Mouse (Mus musculus) lung, postnatal 4 days (tissue): ENCODE measurements around the gene Hs2st1.
A peak's percentile ranks its signal among the peaks of the same experiment; 100 is the strongest.

Experiments
- DNase-seq, 2 experiments: peaks; one replicate each; pipeline ENCODE4 v3.0.0; 2021

The Hs2st1 gene

DNA sequence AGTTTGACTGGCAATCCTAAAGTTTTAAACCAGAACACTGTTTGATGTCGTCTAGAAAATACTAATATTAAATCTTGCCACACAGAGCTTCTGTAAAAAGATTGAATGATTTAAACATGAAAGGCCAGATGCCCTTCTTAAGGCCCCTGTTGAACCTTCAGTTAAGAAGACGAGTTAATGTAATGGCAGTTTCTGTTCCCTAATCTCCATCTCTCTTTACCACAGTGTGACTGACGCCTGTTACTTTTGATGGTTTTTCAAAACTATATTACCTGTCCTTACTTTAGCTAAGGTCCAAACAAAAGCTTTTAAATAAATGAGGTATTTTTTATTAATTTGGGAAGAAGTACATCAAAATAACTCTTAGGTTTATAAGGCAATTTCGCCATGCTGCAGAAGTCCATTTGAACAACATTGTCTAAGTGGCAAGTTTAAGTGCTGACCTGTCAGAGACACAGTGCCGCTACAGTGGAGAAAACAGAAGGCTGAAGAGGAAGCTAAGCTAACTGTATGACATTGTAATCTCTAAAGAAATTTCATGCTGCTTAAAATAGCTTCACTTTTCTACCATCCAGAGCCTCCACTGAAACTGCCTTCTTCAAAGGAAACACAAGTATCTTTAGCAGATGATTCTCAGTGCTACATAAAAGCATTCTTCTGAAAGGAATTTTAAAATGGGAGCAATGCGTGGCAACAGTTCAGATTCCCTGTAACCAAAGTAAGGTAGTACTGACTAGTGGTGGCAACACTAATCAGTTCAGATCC, 15.0 kb upstream of the Hs2st1 start:
- no peak for DNase-seq

GRCm38 (mm10) chr3:144583789-144584188, 13.8 kb upstream of the Hs2st1 start:
- no peak for DNase-seq

GRCm38 (mm10) chr3:144582306-144582705, 12.3 kb upstream of the Hs2st1 start:
- DNase-seq: no peak

GRCm38 (mm10) chr3:144581842-144582241, 11.9 kb upstream of the Hs2st1 start:
- no peak for DNase-seq

DNA sequence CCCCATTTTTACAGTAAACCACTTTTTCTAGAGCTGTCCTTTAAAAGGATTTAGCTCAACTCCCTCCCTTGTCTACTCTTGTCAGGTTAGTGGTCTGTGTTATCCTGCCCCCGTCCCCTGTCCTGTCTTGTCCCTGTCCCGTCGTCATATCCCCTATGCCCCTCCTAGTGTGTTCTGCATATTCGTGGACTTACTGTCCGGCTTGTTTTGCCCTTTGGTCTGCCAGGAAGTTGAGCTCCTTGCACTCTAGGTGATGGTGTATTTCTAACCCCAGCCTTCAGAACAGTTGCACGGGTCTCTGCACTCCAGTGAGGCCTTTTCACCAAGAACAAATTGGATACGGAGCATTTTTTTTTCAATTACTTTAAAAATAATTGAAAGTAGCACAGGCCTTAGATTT, 10.3 kb upstream of the Hs2st1 start:
- DNase-seq: no peak

- DNase-seq: no peak
These were observed 9.8 kb upstream of the Hs2st1 start for GRCm38 (mm10) chr3:144579796-144580195.

DNA sequence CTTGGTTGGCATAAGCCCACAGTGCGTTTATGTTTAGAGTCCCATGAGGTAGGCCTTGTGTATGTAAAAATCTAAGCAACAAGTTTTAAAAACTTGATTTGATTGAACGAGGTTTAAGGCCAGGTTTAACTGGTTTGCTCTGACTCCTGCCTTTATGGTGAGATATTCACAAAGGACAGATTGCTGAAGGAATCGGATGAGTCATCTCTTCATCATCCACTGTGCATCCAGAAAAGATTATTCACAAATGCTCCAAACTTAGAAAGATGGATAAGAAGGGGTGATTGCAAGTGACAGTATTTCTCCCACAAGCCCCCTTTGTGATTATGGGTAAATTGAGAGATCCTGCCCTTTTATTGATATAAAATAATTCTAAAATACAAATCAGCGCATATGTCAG, 8.9 kb upstream of the Hs2st1 start:
- no peak for DNase-seq

DNA sequence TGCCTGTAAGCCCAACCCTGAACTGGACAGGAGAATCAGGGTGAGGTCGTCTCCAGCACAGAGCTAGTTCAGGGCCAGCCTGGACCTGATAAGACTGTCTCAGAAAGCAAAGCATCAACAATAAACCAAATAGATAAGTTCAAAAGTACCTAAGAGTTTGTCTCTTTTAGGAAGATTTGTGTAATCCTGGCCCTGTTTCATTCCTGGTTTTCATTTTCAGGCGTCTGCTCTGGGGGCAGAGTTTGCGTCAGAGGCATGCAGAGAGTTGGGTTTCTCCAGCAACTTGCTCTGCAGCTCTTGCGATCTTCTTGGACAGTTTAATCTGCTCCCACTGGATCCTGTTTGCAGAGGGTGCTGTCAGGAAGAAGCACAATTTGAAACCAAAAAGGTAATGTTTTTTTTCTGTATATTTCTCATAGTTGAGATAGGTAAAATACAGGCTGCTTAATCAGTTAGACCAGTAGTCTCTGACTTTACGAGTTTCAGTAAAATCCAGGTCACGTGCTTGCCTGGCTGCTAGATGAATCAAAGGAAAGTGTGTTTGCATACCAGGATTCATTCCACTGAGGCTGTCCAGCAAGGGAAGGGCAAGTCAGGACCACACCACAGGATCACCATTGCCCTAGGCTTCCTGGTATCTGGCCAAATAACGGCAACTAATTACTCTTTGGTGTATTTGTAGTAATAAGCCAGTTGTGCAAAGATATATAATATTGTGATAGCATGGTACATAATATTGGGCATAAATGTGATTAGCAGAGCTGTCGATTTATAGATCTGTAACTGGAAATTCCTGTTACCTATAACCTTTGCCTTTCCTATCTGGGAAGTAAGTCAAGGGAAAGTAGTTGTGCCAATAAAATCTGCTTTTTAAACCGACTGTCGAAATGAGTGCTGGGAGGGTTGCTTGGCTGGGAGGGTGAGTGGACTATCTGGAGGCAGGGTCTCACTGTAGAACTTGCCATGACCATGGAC, 7.7 kb upstream of the Hs2st1 start:
- no peak for DNase-seq

DNA sequence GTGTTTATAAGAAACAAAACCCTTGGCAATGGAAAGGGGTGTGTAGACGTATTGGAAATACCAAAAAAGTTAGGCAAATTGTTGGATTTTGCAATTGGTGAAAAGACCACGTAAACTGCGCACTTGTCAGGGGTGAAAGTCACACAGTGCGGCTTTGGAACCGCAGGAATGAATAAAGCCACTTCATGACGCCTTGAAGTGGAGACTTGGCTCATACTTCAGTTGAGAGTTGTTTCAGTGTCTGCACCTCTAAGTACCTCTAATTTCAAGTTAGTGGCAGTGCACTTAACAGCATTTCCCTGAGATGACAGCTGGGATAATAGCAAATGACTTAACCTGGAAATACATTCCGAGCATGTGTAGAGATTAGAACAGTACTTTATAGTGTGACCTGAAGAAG, 4.3 kb upstream of the Hs2st1 start:
- DNase-seq: peak; percentile 43 to 58

DNA sequence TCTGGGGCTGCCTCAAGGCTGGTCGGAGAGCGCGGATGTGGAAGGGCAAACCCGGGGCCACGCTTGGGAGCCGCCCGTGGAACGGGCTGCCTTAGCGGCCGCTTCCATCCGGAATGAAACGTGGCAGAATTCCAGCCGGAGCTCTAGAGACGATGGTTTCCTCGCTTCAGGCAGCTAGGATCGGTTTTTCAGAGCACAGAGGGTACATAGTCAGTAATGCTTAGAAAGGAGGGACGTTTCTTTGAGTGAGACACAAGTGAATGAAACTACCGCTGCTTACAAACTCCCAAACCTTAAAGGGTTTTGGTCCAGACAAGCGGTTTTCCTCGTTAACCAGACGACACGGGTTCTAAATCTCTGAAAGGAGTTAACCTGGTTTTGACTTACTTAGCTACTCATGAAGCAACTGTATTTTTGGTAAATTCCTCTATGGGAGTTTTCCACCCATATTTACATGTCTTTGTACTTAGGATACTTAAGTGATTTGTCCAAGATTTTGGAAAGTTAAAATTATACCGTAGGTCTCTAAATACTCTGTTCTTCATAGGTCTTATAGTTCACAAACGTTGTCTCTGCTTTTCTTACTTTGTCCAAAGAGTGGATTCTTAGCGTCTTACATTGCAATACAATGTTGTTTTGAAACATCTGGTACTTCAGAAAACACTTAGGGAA, 971 bp upstream of the Hs2st1 start:
- DNase-seq: no peak

DNA sequence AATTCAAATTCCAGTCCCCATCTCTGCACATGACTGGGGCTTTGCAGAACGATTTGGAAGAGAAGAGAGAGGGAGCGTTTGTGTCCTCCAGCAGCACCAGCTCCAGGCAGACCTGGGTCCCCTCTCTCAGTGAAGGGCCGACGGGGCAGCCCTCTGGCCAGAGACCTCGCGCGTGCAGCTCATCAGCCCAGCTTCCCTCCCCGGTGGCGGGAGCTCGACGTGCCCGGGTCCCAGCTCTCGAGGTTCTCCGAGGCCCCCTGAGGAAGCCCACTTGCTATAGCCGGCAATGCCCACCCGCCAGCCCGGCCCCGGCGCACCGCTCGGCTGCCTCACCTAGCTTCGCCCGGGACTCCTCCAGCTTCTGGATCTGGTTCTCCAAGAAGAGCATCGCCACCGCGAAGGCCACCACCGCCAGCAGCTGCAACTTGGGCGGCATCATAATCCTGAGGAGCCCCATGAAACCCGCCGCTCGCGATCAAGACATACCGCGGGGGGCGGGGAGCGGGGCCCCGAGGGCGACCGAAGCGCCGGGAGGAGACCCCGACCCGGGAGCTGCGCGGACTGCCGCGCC, 495 bp downstream of the Hs2st1 start:
- DNase-seq: peak; percentile 55 to 60

DNA sequence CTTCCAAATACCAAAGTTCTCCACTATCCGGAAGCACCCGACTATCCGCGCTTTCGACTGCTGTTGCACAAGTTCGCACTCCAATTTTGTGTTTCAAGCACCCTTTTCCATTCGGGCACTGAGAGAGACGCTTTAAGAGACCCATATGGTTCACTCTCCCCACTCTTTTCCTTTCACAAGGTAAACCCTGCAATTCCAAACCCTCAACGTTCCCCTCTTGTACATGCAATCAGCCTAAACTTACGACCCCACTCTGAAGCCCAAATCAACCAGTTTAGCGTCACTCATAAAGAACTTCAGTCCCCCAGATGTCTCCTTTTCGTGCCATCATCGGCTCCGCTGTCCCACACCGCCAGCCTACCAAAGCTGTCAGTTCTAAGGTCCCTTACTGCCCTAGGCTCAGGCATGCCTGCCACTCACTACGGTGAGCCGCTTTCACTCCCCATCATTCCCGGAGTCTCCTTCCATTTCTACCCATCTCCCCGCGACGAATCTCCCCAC, 1.1 kb downstream of the Hs2st1 start:
- peak in 1 of 2 experiments; percentile 29 for DNase-seq

GRCm38 (mm10) chr3:144565212-144565611, 4.8 kb downstream of the Hs2st1 start:
- no peak for DNase-seq

GRCm38 (mm10) chr3:144563916-144564315, 6.1 kb downstream of the Hs2st1 start:
- DNase-seq: no peak

DNA sequence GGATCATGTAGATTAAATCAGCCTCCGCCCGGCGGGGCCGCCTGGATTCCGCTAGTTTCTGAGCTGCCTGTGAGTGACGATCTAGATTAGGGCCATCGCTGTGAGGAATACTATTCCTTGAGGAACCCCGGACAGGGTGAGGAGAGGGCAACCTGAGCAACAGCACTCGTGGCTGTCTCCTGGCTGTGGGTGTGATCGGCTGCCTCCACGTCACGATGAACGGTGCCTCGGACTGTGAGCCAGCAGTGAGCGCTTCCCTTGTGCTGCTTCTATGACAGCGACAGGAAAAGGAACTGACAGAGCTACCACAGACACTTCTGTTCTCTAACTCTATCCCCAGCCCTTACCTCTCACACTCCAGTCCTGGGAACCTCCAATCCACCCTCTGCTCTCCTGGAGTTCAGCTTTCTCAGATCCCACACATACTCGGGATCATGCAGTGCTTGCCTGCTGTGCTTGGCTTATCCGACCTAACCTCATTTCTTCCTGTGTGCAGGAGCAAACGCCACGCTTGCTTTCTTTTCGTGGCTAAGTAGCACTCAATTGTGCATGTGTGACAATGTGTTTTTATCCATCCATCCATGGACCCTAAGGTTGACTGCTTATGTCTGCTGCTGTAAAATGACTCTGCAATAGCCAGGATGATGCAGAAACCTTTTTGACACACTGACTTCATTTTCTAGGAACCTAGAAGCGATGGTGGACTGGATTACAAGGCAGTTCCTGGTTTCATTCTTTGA, 8.3 kb downstream of the Hs2st1 start:
- peak; percentile 39 to 43 for DNase-seq

DNA sequence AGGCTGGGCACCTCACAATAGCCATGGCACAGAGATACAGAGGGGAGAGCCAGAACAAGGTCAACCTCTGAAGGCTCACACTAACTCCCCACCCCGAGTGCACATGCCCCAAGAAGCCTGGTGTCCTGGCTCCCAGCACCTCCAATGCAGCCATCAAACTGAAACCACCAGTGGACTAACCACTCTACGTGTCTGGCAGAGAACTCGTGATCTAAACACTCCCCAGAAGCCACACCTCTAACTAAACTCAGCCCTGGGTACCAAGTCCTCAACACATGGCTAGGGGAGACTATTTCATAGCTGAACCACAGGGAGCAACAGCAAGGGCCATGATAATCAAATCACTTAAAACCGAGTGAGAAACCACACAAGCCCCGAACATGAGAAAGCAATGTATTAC, 11.7 kb downstream of the Hs2st1 start:
- no peak for DNase-seq

DNA sequence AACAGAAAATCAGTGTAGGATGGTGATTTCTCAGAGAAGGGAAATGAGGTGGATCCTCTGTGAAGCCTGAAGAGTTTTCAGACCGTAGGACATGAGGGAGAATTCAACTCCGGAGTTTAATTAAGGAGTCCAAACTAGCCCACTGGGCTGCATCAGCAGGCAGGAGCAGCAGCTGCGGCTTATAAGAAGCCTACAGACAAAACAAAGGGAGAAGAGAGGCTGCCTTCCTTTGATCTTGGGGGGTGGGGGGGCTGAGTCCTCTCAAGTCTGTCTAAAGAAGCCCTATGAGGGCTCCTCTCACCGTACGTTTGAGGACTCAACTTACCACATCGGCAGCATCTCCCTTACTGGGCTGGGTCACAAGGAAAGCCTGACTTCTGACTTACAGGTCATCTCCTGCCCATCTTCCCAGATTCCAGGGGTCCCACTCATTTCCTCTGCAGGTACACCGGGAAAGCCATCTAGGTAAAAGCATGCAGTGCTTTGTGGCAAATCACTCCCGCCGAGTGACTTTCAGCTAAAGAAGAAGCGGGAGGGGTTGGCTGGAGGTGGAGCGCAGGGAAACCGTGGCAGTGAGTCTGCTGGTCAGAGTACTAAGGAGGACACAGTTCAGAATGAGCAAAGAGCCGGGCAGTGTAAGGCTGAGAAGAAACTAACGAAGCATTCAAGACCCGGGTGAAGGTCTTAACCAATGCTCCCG, 13.2 kb downstream of the Hs2st1 start:
- DNase-seq: no peak

GRCm38 (mm10) chr3:144555144-144555543, 14.8 kb downstream of the Hs2st1 start:
- DNase-seq: no peak

DNA sequence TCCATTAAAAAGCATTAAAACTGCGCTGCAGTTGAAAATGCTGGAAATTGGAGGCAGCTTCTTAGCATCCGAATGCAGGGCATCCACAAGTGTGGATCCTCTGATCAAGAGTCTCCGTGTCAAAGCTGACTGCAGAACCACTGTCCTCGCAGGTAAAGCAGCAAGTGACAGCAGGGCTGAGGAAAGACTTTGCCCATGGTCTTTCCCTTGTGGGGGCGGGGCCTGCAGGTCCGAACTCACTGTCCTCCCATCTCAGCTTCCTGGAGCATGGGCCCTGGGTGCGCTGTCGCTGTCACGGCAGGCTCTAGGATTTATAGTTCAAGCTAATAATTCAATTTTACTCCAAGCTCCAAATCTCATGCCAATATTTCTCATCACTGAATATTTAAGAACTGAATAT, 15.5 kb downstream of the Hs2st1 start:
- no peak for DNase-seq

DNA sequence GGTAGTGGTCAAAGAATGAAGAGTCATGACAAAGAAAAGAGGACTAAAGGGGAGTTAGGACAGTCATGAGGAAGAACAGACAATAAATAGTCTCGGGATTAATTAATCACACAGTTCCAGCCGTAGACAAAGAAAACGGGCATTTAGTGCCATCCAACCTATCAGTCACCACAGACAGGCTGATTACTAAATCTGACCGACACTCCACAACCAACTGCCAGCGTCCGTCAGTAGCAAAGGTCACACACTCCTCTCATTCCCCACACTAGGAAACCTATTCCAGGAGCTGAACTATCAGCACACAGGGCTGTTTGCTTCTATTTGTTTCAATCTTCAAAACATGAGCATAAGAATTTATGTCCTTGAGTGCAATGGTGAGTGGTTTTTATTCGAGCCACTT, 16.0 kb downstream of the Hs2st1 start:
- DNase-seq: no peak

GRCm38 (mm10) chr3:144551416-144551815, 18.6 kb downstream of the Hs2st1 start:
- no peak for DNase-seq
